Mouse (Mus musculus): ENCODE measurements around the gene Olfr31. TPM values are rescaled to one million over a fixed set of nuclear protein-coding genes. Genes with fewer than 3 reads are reported as not detected.

The Olfr31 gene
- polyA plus RNA-seq, 1 experiment from 2014 or later, result not detected

DNA sequence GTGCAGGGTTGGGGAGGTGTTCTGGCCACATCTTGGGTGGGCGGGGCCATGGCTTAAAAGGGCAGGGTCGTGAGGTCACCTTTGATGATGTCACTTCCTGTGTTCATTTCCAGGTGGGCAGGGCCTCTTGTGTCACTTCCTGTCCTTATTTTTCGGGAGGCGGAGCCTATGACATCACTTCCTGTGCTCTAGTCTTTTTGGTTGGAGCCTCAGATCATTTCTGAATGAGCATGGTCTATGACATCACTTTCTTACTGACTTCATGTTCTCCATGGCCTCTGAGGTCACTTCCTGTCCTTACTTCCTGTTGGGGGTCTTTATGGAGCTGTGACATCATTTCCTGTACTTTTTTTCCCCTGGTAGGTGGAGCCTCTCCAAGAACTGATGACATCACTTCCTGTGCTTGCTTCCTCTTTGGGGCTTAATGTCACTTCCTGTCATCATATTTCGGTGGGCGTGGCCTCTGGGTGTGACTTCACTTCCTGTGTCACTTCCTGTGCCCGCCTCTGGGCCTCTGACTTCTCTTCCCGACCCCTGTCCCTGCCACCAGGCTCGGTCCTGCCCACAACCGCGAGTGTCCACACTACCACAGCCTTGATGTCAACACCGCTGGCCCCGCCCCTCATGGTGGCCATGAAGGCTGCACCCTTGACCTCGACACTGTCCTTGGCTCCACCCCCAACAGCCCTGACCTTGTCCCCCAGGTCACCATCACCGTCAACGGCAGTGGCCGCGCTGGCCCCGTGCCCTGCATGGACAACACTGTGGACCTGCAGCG, 27.0 kb downstream of the Olfr31 start:
- Histone ChIP-seq H3K9me3 (replicated peaks) (peaks cover 51% of the 10 kb centered on the region), H3K4me2 (replicated peaks) (no peak overlapping the region), H3K36me3 (peaks cover 4% of the 10 kb centered on the region; the same call in 1 of the 2 replicates), H3K4me3 (no peak overlapping the region), H3K4me1 (no peaks in the 10 kb centered on the region), H3K9ac (no peak overlapping the region), H3K27ac (no peak overlapping the region), H3K27me3 (no peaks in the 10 kb centered on the region)
- ATAC-seq (ENCODE audit: low FRiP score), result no peak
- WGBS, result 96% methylated on average over 20 of the region's 20 CpGs

DNA sequence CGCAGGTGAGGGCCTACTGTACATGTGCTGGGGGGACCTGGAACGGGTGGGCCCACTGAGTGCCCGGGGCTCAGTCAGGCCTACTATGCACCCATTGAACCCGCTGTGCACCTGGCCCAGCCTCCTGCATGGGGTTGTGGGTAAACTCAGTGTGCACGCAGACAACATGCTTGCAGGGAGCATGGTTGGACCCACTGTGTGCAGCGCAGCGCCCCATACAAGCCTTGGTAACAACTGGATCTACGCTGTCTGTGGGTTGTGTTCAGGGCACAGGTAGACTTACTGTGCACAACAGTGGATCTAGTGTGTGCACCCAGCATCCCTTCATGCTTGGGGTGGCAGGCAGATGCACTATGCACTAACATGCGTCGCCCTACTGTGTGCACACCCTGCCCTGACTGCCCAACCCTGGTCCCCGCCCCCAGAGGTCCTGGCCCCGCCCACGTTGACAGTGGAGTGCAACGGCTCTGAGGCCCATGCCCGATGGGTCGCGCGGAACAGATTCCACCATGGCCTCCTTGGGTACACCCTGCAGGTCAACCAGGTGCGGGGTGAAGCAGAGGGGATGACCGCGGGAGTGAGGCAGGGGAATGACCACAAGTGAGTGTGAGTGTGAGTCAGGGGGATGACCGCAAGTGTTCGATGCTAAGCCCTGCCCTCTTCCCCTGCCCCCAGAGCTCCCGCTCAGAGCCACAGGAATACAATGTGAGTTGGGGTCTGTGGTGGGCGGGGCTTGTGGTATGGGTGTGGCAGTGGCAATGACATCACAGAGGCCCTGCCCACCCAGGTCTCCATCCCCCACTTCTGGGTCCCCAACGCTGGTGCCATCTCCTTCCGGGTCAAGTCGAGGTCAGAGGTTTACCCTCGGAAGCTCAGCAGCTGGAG, 27.9 kb downstream of the Olfr31 start:
- peaks cover 56% of the 10 kb centered on the region for H3K9me3 ChIP-seq (replicated peaks)

GRCm38 (mm10) chr14:14351148-14351455, 28.5 kb downstream of the Olfr31 start:
- H3K4me3 ChIP-seq, result no peak overlapping the region
- H3K9me3 ChIP-seq (replicated peaks), result peaks cover 56% of the 10 kb centered on the region
- 100% methylated on average over 7 of the region's 7 CpGs for WGBS
- no peak overlapping the region for H3K9ac ChIP-seq
- no peak overlapping the region for H3K27ac ChIP-seq
- no peak overlapping the region for H3K4me2 ChIP-seq (replicated peaks)
- no peak for ATAC-seq (ENCODE audit: low FRiP score)
- peaks cover 4% of the 10 kb centered on the region; the same call in 1 of the 2 replicates for H3K36me3 ChIP-seq
- no peaks in the 10 kb centered on the region for H3K4me1 ChIP-seq
- H3K27me3 ChIP-seq, result no peaks in the 10 kb centered on the region

More for the DNA sequence above, 27.9 kb downstream of the Olfr31 start:
- Histone ChIP-seq H3K4me1 (no peaks in the 10 kb centered on the region), H3K4me2 (replicated peaks) (no peak overlapping the region), H3K27me3 (no peaks in the 10 kb centered on the region), H3K27ac (no peak overlapping the region), H3K36me3 (peaks cover 4% of the 10 kb centered on the region; the same call in 1 of the 2 replicates), H3K4me3 (no peak overlapping the region), H3K9ac (no peak overlapping the region)
- WGBS, result 95% methylated on average over 29 of the region's 29 CpGs
- ATAC-seq (ENCODE audit: low FRiP score), result no peak

GRCm38 (mm10) chr14:14351721-14352590, 29.3 kb downstream of the Olfr31 start:
- Histone ChIP-seq H3K4me3 (no peak overlapping the region), H3K36me3 (peaks cover 4% of the 10 kb centered on the region; the same call in 1 of the 2 replicates), H3K27ac (0 out of 2 replicates have a peak overlapping the region, but pooled peaks have one; percentile 44), H3K4me1 (no peaks in the 10 kb centered on the region), H3K9me3 (replicated peaks) (peaks cover 53% of the 10 kb centered on the region), H3K27me3 (no peaks in the 10 kb centered on the region), H3K9ac (no peak overlapping the region), H3K4me2 (replicated peaks) (no peak overlapping the region)
- WGBS, result 83% methylated on average over 9 of the region's 9 CpGs
- ATAC-seq (ENCODE audit: low FRiP score), result peak; percentile 36

DNA sequence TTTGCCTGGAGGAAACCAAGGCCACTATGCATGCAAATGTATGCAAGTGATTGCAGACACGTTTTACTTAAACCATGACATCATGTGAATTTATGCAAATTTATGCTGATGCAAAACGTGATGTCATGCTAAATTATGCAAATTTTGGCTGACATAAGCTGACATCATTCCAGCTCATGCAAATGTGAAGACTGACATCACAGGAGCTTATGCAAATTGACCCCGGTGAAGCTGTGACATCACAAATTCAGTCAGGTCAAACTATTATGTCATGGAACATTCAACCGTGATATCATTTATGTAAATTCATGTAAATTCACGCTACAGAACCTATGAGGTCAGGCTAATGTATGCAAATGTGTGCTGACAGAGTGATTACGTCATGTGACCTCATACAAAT, 30.0 kb downstream of the Olfr31 start:
- Histone ChIP-seq H3K4me2 (replicated peaks) (no peak overlapping the region), H3K4me1 (no peaks in the 10 kb centered on the region), H3K4me3 (no peak overlapping the region), H3K36me3 (peaks cover 4% of the 10 kb centered on the region; the same call in 1 of the 2 replicates), H3K9me3 (replicated peaks) (peaks cover 47% of the 10 kb centered on the region), H3K9ac (no peak overlapping the region), H3K27ac (no peak overlapping the region), H3K27me3 (no peaks in the 10 kb centered on the region)
- 76% methylated on average over 6 of the region's 6 CpGs for WGBS
- no peak for ATAC-seq (ENCODE audit: low FRiP score)

DNA sequence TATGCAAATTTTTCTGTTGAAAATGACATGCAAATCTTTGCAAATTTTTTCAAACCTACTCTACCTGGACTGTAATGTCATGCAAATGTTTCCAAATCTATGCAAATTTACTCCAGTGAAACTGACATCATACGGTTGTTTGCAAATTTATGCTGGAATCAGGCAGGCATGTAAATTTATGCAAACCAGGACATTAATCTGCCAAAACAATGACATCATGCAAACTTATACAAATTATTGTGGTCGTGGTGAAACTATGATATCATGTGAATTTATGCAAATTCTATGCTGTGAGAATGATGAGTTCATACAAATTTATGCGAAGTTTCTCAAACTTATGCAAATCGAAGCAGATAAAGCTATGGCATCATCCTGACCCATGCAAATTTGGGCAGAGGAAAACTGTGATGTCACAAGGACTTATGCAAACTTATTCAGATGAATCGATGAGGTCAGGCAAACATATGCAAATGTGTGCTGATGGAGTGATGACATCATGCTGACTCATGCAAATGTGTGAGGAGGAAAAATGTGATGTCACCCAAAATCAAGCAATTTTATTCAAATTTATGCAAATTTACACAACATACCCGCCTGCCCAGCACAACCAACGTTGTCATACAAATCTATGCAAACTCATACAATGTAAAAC, 30.6 kb downstream of the Olfr31 start:
- H3K4me1 ChIP-seq, result no peaks in the 10 kb centered on the region
- peaks cover 4% of the 10 kb centered on the region; the same call in 1 of the 2 replicates for H3K36me3 ChIP-seq
- peaks cover 41% of the 10 kb centered on the region for H3K9me3 ChIP-seq (replicated peaks)
- no peak overlapping the region for H3K27ac ChIP-seq
- 85% methylated on average over 7 of the region's 7 CpGs for WGBS
- no peak overlapping the region for H3K4me3 ChIP-seq
- ATAC-seq (ENCODE audit: low FRiP score), result no peak
- H3K27me3 ChIP-seq, result no peaks in the 10 kb centered on the region
- H3K9ac ChIP-seq, result no peak overlapping the region
- no peak overlapping the region for H3K4me2 ChIP-seq (replicated peaks)

GRCm38 (mm10) chr14:14353740-14354510, 31.3 kb downstream of the Olfr31 start:
- Histone ChIP-seq H3K4me1 (no peaks in the 10 kb centered on the region), H3K4me2 (replicated peaks) (no peak overlapping the region), H3K27ac (no peak overlapping the region), H3K27me3 (no peaks in the 10 kb centered on the region), H3K9me3 (replicated peaks) (peaks cover 35% of the 10 kb centered on the region), H3K9ac (no peak overlapping the region), H3K4me3 (no peak overlapping the region), H3K36me3 (peaks cover 4% of the 10 kb centered on the region; the same call in 1 of the 2 replicates)
- 72% methylated on average over 8 of the region's 8 CpGs for WGBS
- ATAC-seq (ENCODE audit: low FRiP score), result peak; percentile 30

DNA sequence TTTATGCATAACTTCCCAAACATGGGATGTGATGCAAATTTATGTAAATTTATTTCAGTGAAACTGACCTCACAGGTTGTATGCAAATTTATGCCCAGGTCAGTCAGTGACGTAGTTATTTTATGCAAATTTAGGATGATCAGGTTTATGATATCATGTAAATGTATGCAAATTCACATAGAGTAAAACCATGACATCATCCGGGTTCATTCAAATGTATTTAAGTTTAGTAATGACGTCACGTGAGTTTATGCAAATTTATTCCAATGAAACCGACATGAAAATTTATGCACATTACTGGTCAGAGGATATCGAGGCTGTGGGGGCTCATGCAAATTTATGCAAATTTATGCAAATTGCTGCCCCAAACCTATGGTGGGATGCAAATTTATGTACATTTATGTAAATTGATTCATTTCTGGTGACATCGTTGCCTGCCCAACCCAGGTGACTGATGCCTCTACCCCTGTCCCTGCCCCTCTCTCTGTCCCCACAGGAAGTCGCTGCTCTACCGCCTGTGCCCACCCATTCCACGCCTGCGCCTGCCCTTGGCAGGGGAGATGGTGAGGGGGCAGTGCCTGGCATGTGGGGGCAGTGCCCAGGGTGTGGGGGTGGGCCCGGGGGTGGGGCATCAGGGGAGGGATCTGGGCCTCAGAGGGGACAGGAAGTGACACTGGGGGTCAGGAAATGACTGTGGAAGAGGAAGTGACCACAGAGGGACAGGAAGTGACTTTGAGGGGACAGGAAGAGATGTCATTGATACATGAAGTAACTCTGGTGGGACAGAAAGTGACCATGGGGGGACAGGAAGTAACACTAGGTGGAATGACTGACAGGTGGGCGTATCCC, 32.1 kb downstream of the Olfr31 start:
- H3K4me3 ChIP-seq, result no peak overlapping the region
- H3K9ac ChIP-seq, result no peak overlapping the region
- H3K4me1 ChIP-seq, result no peaks in the 10 kb centered on the region
- peaks cover 27% of the 10 kb centered on the region for H3K9me3 ChIP-seq (replicated peaks)
- H3K4me2 ChIP-seq (replicated peaks), result no peak overlapping the region
- WGBS, result 68% methylated on average over 13 of the region's 13 CpGs
- H3K36me3 ChIP-seq, result no peaks in the 10 kb centered on the region
- H3K27ac ChIP-seq, result 0 out of 2 replicates have a peak overlapping the region, but pooled peaks have one; percentile 49
- ATAC-seq (ENCODE audit: low FRiP score), result peak; percentile 71
- H3K27me3 ChIP-seq, result no peaks in the 10 kb centered on the region

- H3K9me3 ChIP-seq (replicated peaks), result peaks cover 22% of the 10 kb centered on the region
- peak; percentile 18 for ATAC-seq (ENCODE audit: low FRiP score)
- no peaks in the 10 kb centered on the region for H3K4me1 ChIP-seq
- no peaks in the 10 kb centered on the region for H3K27me3 ChIP-seq
- H3K4me3 ChIP-seq, result no peak overlapping the region
- H3K27ac ChIP-seq, result 0 out of 2 replicates have a peak overlapping the region, but pooled peaks have one; percentile 49
- no peak overlapping the region for H3K9ac ChIP-seq
- no peak overlapping the region for H3K4me2 ChIP-seq (replicated peaks)
- WGBS, result 96% methylated on average over 8 of the region's 8 CpGs
- no peaks in the 10 kb centered on the region for H3K36me3 ChIP-seq
Measured at GRCm38 (mm10) chr14:14355360-14355646, 32.7 kb downstream of the Olfr31 start.

All from hindbrain, embryonic 12.5 days (tissue).